Mouse (Mus musculus) E14TG2a.4 (cell line): ENCODE data around the gene Batf2.

Experiments used
- CTCF ChIP-seq: conservative IDR thresholded peaks from 2 replicates; pipeline ENCODE4 v1.5.1; 2014; ENCODE audit warnings: low read length
- POU5F1 ChIP-seq: IDR thresholded peaks from 2 replicates; pipeline ENCODE4 v1.6.1; 2014; ENCODE audit warnings: low read length, borderline replicate concordance

DNA sequence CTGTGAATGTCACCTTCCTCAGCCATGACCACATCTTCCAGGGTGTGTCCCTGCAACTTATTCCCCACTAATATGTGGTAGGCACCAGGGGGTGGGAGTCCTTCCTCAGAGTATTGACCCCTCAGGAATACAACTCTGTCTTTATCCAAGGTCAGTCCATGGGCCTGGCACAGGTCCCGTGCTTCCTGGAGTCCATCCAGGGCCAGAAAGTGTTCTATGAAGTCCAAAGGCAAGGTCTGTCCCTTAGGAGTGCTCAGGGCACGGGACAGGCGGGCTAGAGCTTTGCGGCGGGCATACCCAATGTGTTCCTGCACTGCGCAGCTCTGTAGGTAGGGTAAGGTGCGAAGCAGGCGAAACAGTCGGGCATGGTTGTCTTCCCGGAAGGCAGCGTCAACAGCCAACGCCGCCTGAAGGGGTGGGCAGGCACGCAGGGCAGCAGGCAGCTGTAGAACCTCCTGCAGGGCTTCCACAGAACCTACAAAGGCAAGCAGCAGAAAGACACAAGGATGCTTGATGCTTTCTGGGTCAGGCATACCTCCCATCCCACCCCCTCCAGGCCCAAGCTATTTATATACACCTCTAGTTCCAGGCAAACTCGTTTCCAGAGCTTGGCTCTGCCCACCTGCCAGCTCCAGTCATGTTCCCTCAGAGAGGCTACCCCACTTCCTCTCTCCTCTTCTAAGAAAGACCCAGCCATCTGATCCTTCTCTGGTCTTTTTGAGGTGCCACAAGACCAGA lies 24.5 kb upstream of the Batf2 start:
- TF ChIP-seq CTCF: no peak
- no peak for TF ChIP-seq POU5F1
